Mouse (Mus musculus) limb, embryonic 12.5 days (tissue): ENCODE results near the gene Plaa. TPM values are rescaled to one million over a fixed set of nuclear protein-coding genes. Genes with fewer than 3 reads are reported as not detected.

Source experiments
- ATAC-seq: fragments of 200-750 bp; cut with Nextera tagmentation; 2 replicates; pipeline ENCODE4 v1.8.0; 2017; ENCODE audit warnings: low read depth, moderate TSS enrichment; ENCODE audit not compliant: insufficient number of reproducible peaks, insufficient read depth, low FRiP score, low TSS enrichment
- H3K27ac ChIP-seq: fragments of 300-500 bp; sonication (generic); 2 replicates; pipeline ENCODE4 v1.5.1; 2016; ENCODE audit warnings: mild to moderate bottlenecking, moderate library complexity
- H3K27me3 ChIP-seq: fragments of 300-500 bp; sonication (generic); 2 replicates; pipeline ENCODE4 v1.6.1; 2016; ENCODE audit warnings: mild to moderate bottlenecking, moderate library complexity
- H3K36me3 ChIP-seq: fragments of 300-500 bp; sonication (generic); 2 replicates; pipeline ENCODE4 v1.6.1; 2016; ENCODE audit warnings: mild to moderate bottlenecking, moderate library complexity
- H3K4me1 ChIP-seq: fragments of 300-500 bp; sonication (generic); replicated peaks from 2 replicates; pipeline ENCODE4 v1.6.1; 2016
- H3K4me2 ChIP-seq: fragments of 300-500 bp; sonication (generic); 2 replicates; pipeline ENCODE4 v1.6.1; 2016; ENCODE audit warnings: mild to moderate bottlenecking, moderate library complexity
- H3K4me3 ChIP-seq: fragments of 300-500 bp; sonication (generic); replicated peaks from 2 replicates; pipeline ENCODE4 v1.5.1; 2016; ENCODE audit warnings: mild to moderate bottlenecking
- H3K9ac ChIP-seq: fragments of 300-500 bp; sonication (generic); replicated peaks from 2 replicates; pipeline ENCODE4 v1.6.1; 2016; ENCODE audit warnings: mild to moderate bottlenecking, moderate library complexity
- H3K9me3 ChIP-seq: fragments of 300-500 bp; sonication (generic); 2 replicates; pipeline ENCODE4 v1.6.1; 2016; ENCODE audit warnings: mild to moderate bottlenecking, moderate library complexity
- WGBS: fragments of 180-500 bp; shearing (Covaris S2); methylation state at CpG from one replicate; pipeline ENCODE4 v1.1.7; 2016; 5-methylcytosine and 5-hydroxymethylcytosine counted together
- polyA plus RNA-seq: library from polyadenylated mRNA; unstranded; fragments of >200 nt; fragmentation: Nextera tagmentation; extraction: Ambion mirVana; gene quantifications from 2 replicates; pipeline ENCODE4 v1.2.1, GENCODE M21; 2016

Plaa gene
- polyA plus RNA-seq, 1 experiment from 2014 or later, result 91.1 TPM

GRCm38 (mm10) chr4:94602496-94603030, 481 bp downstream of the Plaa start:
- Histone ChIP-seq H3K36me3 (no peaks in the 10 kb centered on the region), H3K9ac (peak overlapping the region; percentile 91), H3K4me3 (peak overlapping the region; percentile 93), H3K27me3 (no peaks in the 10 kb centered on the region), H3K27ac (peak overlapping the region; percentile 90), H3K4me2 (peak overlapping the region; percentile 73), H3K9me3 (no peaks in the 10 kb centered on the region), H3K4me1 (peaks cover 21% of the 10 kb centered on the region)
- under 1% methylated on average over 33 of the region's 33 CpGs for WGBS
- no peak; the same call in 1 of the 2 replicates for ATAC-seq

GRCm38 (mm10) chr4:94601395-94601794, 1.6 kb downstream of the Plaa start:
- no peak for ATAC-seq
- WGBS, result 87% methylated on average over 4 of the region's 4 CpGs
- peak overlapping the region; percentile 73 for H3K4me2 ChIP-seq
- H3K27ac ChIP-seq, result no peak overlapping the region
- H3K9ac ChIP-seq, result no peak overlapping the region
- H3K36me3 ChIP-seq, result no peaks in the 10 kb centered on the region
- no peaks in the 10 kb centered on the region for H3K9me3 ChIP-seq
- H3K4me1 ChIP-seq, result peaks cover 21% of the 10 kb centered on the region
- H3K27me3 ChIP-seq, result no peaks in the 10 kb centered on the region
- H3K4me3 ChIP-seq, result 0 out of 2 replicates have a peak overlapping the region, but pooled peaks have one; percentile 93

GRCm38 (mm10) chr4:94592709-94593108, 10.3 kb downstream of the Plaa start:
- H3K4me3 ChIP-seq, result no peak overlapping the region
- H3K4me1 ChIP-seq, result no peaks in the 10 kb centered on the region
- no peak overlapping the region for H3K4me2 ChIP-seq
- H3K27ac ChIP-seq, result no peak overlapping the region
- no peak for ATAC-seq
- no peaks in the 10 kb centered on the region for H3K36me3 ChIP-seq
- no peaks in the 10 kb centered on the region for H3K9me3 ChIP-seq
- no peaks in the 10 kb centered on the region for H3K27me3 ChIP-seq
- H3K9ac ChIP-seq, result no peak overlapping the region

GRCm38 (mm10) chr4:94591765-94592381, 11.2 kb downstream of the Plaa start:
- H3K36me3 ChIP-seq, result no peaks in the 10 kb centered on the region
- no peak overlapping the region for H3K27ac ChIP-seq
- no peak for ATAC-seq
- no peaks in the 10 kb centered on the region for H3K27me3 ChIP-seq
- 82% methylated on average over 4 of the region's 4 CpGs for WGBS
- H3K4me1 ChIP-seq, result no peaks in the 10 kb centered on the region
- H3K9me3 ChIP-seq, result no peaks in the 10 kb centered on the region
- H3K9ac ChIP-seq, result no peak overlapping the region
- no peak overlapping the region for H3K4me2 ChIP-seq
- H3K4me3 ChIP-seq, result no peak overlapping the region

- WGBS, result 97% methylated on average over 4 of the region's 4 CpGs
- Histone ChIP-seq H3K36me3 (peaks cover 56% of the 10 kb centered on the region), H3K9me3 (no peaks in the 10 kb centered on the region), H3K4me2 (no peak overlapping the region), H3K27ac (no peak overlapping the region), H3K9ac (no peak overlapping the region), H3K4me1 (no peaks in the 10 kb centered on the region), H3K4me3 (no peak overlapping the region), H3K27me3 (no peaks in the 10 kb centered on the region)
- no peak for ATAC-seq
Observed at GRCm38 (mm10) chr4:94572677-94573076, 30.4 kb downstream of the Plaa start.

- H3K9me3 ChIP-seq, result no peaks in the 10 kb centered on the region
- H3K4me1 ChIP-seq, result no peaks in the 10 kb centered on the region
- no peak overlapping the region for H3K4me3 ChIP-seq
- ATAC-seq, result no peak
- H3K27me3 ChIP-seq, result no peaks in the 10 kb centered on the region
- no peak overlapping the region for H3K9ac ChIP-seq
- H3K4me2 ChIP-seq, result no peak overlapping the region
- H3K27ac ChIP-seq, result no peak overlapping the region
- peaks cover 14% of the 10 kb centered on the region for H3K36me3 ChIP-seq
Observed at GRCm38 (mm10) chr4:94564297-94564696, 38.7 kb downstream of the Plaa start.

GRCm38 (mm10) chr4:94561954-94562648, 40.9 kb downstream of the Plaa start:
- Histone ChIP-seq H3K27me3 (no peaks in the 10 kb centered on the region), H3K4me1 (no peaks in the 10 kb centered on the region), H3K9me3 (no peaks in the 10 kb centered on the region), H3K4me2 (no peak overlapping the region), H3K27ac (no peak overlapping the region), H3K9ac (no peak overlapping the region), H3K36me3 (peaks cover 5% of the 10 kb centered on the region), H3K4me3 (no peak overlapping the region)
- ATAC-seq, result no peak
- WGBS, result 69% methylated on average over 7 of the region's 7 CpGs

GRCm38 (mm10) chr4:94560316-94560715, 42.7 kb downstream of the Plaa start:
- Histone ChIP-seq H3K9ac (no peak overlapping the region), H3K36me3 (no peaks in the 10 kb centered on the region), H3K9me3 (no peaks in the 10 kb centered on the region), H3K27me3 (no peaks in the 10 kb centered on the region), H3K4me1 (peaks cover 4% of the 10 kb centered on the region), H3K4me3 (no peak overlapping the region), H3K27ac (no peak overlapping the region), H3K4me2 (no peak overlapping the region)
- 74% methylated on average over 1 of the region's 1 CpGs for WGBS
- ATAC-seq, result no peak

- ATAC-seq, result no peak
- 64% methylated on average over 2 of the region's 2 CpGs for WGBS
- Histone ChIP-seq H3K27ac (no peak overlapping the region), H3K9me3 (no peaks in the 10 kb centered on the region), H3K9ac (no peak overlapping the region), H3K4me2 (no peak overlapping the region), H3K4me1 (peaks cover 8% of the 10 kb centered on the region), H3K4me3 (no peak overlapping the region), H3K27me3 (no peaks in the 10 kb centered on the region), H3K36me3 (no peaks in the 10 kb centered on the region)
Observed at GRCm38 (mm10) chr4:94559266-94559665, 43.8 kb downstream of the Plaa start.

GRCm38 (mm10) chr4:94557145-94557544, 45.9 kb downstream of the Plaa start:
- Histone ChIP-seq H3K27ac (no peak overlapping the region), H3K4me3 (no peak overlapping the region; the same call in 1 of the 2 replicates), H3K27me3 (no peaks in the 10 kb centered on the region), H3K9ac (no peak overlapping the region), H3K36me3 (no peaks in the 10 kb centered on the region), H3K9me3 (no peaks in the 10 kb centered on the region), H3K4me1 (peaks cover 8% of the 10 kb centered on the region), H3K4me2 (peak overlapping the region; percentile 72; the same call in 1 of the 2 replicates)
- ATAC-seq, result no peak
- 83% methylated on average over 7 of the region's 7 CpGs for WGBS

GRCm38 (mm10) chr4:94556265-94557054, 46.6 kb downstream of the Plaa start, which contains the start of the genes Gm10306 and Caap1:
TSS of gene Gm10306 (plus strand) at chr4:94556546.
TSS of gene Caap1 (minus strand) at chr4:94556796.
- no peaks in the 10 kb centered on the region for H3K36me3 ChIP-seq
- ATAC-seq, result peak; percentile 90
- H3K4me3 ChIP-seq, result peak within 1 kb of the TSS; percentile 92
- peak within 1 kb of the TSS; percentile 80 for H3K9ac ChIP-seq
- peak within 1 kb of the TSS; percentile 72 for H3K4me2 ChIP-seq
- 2% methylated on average over 75 of the region's 83 CpGs for WGBS
- peak within 1 kb of the TSS; percentile 73; the same call in 1 of the 2 replicates for H3K27ac ChIP-seq
- peaks cover 8% of the 10 kb centered on the region for H3K4me1 ChIP-seq
- H3K9me3 ChIP-seq, result no peaks in the 10 kb centered on the region
- H3K27me3 ChIP-seq, result no peaks in the 10 kb centered on the region
